Mouse (Mus musculus): ENCODE data around the gene Fbxw11.
A peak's percentile ranks its signal among the peaks of the same experiment; 100 is the strongest.
"Not testable (repeated sequence)": the region's sequence is repeated elsewhere in the genome, so short reads cannot be mapped to it uniquely, and the experiment has no call there.

Fbxw11 gene

DNA sequence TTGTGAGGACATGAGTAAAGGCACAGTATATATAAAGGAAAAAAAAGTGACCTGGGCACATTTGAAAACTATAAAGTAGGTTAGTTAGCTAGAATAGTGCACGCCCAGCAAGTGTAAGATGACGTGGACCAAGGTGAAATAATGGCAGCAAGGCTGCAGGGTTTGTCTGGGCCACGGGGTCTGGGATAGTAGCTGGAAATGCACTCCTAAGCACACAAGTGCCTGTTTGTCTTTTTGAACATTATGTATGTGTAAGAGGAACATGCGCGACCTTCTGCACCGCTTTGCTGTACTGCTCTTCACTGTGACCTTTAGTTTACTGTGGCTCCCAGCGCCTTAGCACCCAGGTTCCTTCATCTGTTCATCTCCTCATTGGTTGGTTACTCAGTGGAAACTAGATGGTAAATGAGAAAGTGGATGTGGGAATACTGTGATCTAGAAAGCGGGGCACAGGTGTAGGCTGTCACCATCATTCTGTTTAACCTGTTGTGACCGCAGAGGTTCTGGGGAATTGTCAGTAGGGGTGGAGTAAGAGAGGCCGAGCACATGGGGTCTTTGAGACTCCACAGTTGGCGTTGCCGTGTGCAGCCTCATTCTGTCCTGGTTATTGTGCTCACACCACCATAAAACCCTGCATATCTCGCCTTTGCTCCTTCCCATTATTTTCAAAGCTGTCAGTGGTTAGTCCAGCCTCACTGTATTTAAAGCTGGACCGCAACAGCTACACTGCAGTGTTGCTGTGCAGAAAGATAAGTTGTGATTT lies 66.4 kb downstream of the Fbxw11 start:
- DNase-seq (ENCODE audit: low spot score), result no peak

GRCm38 (mm10) chr11:32709563-32709962 lies 67.0 kb downstream of the Fbxw11 start:
- DNase-seq (ENCODE audit: low spot score), result peak; percentile 39

DNA sequence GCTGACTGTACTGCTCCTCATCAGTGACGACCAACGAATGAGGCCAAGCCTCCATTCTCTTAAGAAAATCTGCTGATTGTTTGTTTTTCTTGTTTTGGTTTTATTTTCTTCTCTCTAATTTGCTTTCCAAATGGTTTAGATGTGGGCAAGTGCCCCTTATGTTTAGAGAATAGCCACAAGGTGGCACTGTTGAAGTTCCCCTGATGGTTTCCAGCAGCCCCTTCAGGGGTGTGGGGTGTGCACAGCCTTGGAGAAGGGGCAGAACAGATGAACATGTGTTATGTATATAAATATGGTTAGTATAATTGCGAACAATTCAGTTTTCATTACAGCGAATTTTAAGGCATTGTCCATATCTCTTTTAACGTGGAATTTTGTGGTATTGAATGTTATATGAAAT lies 71.7 kb downstream of the Fbxw11 start:
- no peak for DNase-seq (ENCODE audit: low spot score)

DNA sequence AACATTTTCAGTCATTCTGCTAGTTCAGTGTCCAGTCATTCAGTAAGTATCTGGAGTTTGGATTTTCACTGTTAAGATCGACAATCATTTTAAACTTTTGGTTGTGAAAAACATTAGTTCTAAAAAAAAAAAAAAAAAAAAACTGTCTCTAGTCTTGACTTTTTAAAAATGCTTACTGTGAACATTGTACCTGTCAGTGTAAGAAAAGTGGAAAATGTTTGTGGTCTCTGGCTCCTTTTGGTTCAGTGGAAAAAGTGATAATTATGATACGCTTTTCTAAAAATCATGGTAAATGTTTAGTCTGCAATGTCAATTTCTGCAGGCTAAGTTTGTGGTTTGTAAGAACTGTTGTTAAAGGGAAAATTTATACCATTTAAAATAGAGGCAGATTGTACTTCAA lies 72.4 kb downstream of the Fbxw11 start:
- no peak for DNase-seq (ENCODE audit: low spot score)

GRCm38 (mm10) chr11:32715495-32715894 lies 73.0 kb downstream of the Fbxw11 start:
- DNase-seq (ENCODE audit: low spot score), result no peak

DNA sequence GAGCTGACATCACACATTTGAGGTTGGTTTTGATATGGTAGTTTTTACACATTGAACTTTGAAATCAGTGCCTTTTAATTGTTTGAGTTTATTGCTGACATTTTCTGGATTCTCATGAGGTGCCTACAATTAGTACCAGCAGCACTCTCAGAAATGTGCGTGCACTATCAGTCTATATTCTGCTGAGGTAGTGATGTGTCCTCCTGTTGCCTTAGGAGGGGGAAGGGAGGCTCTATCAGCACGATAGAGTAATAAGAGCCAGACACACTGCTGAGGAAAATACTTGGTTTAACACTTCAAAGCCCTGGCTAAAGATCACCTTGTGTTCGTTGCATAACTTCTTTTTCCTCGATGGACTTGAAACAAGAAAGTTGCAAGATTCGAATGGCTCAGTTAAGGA lies 73.4 kb downstream of the Fbxw11 start:
- no peak for DNase-seq (ENCODE audit: low spot score)

DNA sequence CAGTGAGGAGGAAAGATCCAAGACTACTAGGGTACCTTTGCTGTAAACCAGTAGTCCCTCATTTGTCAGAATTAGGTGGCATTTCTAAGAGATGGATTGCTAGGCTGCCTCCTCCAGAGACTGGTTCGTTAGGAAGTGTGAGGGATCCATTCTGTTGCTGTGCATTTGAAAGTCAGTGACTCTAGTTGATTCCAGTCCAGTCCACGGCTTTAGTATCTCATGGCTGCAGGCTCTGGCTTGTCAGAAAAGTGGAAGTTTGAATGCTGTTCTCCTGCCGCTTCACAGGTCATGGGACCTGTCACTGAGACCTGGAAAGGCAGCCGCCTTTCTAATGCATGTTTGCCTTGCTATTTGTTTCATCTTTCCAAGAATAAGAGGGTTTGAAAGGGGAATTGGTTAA lies 74.4 kb downstream of the Fbxw11 start:
- DNase-seq (ENCODE audit: low spot score), result no peak

- not testable (repeated sequence) for DNase-seq (ENCODE audit: low spot score)
Measured at GRCm38 (mm10) chr11:32717711-32718110, 75.2 kb downstream of the Fbxw11 start.

- no peak for DNase-seq (ENCODE audit: low spot score)
Measured at GRCm38 (mm10) chr11:32718371-32718770, 75.8 kb downstream of the Fbxw11 start.

GRCm38 (mm10) chr11:32718979-32719378 lies 76.5 kb downstream of the Fbxw11 start:
- no peak for DNase-seq (ENCODE audit: low spot score)

DNA sequence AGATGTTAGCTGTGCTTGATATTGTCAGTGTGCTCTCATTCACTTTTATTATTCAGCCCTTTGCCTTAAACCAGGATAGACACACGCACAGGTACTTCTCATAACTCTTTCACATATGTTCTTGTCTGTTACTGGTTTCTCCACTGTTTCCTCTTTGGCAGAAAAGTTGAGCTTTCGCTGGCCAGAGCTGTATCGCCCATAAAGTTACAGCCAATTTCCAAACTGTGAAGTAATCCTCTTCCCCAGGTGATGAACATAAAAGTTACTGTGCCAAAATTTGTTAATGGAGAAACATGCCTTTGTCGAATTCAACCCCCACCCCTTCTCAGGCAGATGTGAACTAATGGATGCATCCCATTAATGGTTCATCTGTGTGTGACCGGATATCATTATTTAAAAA lies 80.1 kb downstream of the Fbxw11 start:
- no peak for DNase-seq (ENCODE audit: low spot score)

DNA sequence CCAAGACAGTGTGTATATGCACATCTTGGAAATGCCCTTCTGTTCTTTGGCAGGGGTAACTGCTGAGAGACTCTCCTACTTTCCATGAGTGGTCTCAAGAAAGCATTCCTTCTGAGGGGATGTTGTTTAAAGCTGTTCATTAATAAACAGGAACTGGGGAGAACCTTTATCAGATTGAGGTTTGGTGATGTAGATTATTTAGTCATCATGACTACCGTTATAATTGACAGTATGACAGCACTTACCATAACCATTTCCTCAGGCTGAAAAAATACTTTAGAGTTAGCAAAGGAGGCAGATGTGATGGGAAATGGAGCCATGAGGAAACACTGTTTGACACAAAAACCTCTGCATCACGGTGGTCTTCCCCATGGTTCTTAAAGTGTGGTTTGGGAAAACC lies 80.8 kb downstream of the Fbxw11 start:
- no peak for DNase-seq (ENCODE audit: low spot score)

DNA sequence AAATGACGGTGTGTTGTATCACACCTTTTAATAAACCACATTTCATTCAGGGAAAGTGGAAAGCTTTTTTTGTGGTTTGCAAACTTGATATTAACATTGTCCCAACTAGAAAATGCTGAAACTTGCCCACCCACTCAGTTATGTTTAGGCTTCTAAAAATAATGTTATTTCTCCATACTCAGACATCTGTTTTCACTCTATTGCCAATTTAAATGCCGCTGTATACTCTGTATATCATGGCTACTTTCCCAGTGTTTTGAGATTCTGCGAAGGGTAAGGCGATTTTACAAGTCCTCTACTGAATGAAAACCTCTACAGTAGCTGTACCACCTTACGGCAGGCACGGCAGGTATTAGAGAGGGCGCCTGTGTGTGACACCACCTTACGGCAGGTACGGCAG lies 82.6 kb downstream of the Fbxw11 start:
- DNase-seq (ENCODE audit: low spot score), result no peak

DNA sequence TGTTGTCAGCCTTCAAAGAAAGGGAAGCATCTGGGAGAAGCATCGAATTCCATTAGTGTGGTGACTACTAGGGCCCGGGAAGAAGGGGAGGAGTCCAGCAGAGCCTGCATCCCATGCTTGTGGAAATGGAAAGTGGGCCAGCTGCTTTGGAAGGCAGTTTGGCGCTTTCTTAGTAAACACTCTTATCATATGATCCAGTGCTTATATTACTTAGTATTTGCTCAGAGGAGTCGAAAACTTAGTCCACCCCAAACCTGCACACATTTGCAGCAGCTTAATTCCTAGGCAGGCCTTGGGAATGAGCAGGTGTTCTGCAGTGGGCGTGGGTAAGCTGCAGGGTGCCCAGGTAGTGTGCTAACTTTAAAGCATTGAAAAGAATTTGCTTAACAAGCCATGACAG lies 89.9 kb downstream of the Fbxw11 start:
- DNase-seq (ENCODE audit: low spot score), result no peak

DNA sequence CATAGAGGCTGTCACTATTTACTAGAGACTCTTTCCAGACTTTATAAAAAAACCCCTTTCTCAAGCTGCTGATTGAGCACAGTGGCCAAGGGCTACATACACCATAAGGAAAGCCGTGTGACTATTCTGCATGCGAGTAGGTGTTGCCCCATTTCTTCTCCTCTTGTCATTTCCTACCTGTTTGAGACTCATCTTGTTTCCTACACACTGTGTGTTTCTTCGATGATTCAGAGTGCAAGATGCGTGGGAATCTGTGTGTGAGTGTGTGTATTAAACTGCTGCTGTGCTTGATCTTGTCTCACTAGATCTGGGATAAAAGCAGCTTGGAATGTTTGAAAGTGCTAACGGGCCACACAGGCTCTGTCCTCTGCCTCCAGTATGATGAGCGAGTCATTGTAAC lies 90.7 kb downstream of the Fbxw11 start:
- DNase-seq (ENCODE audit: low spot score), result no peak

DNA sequence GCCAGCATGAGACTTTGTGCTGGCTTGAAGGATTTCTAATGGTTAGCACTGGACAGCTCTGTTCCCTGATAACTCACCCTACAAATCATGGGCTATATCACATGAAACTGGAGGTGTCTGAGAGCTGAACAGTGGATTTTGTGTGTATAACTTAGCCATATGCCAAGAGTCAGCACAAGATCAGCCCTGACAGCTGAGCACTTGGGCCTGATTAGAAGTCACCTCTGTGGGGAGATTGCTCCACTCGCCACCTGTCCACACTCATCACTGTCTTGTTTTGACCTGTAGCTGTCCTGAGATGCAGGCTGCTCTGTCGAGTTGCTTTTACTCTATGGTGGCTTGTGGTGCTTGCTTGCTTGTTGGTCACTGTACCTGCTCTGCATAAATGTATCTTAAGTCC lies 93.8 kb downstream of the Fbxw11 start:
- no peak for DNase-seq (ENCODE audit: low spot score)

- no peak for DNase-seq (ENCODE audit: low spot score)
Measured at GRCm38 (mm10) chr11:32737729-32738128, 95.2 kb downstream of the Fbxw11 start.

- no peak for DNase-seq (ENCODE audit: low spot score)
Measured at GRCm38 (mm10) chr11:32743891-32744290, 101.4 kb downstream of the Fbxw11 start.

GRCm38 (mm10) chr11:32744463-32744862 lies 101.9 kb downstream of the Fbxw11 start:
- DNase-seq (ENCODE audit: low spot score), result no peak

DNA sequence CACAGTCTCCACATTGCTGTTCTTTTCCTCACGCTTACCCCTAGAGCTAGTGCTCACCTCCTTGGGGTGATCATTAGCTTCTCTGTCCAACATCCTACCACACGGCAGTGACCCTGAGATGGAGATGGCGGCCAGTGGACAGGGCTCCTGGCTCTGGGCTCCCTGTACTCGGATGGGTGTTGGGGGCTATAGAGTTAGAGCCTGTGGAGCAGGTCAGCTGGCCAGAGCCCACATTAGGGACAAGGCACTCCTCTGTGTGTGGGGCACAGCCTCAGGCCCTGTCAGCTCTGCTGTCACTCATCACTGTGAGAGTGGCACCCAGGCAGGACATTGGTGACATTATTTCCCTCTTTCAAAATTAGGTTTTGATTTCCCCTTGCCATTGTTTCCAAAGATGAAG lies 102.9 kb downstream of the Fbxw11 start:
- no peak for DNase-seq (ENCODE audit: low spot score)

- no peak for DNase-seq (ENCODE audit: low spot score)
Measured at GRCm38 (mm10) chr11:32746036-32746435, 103.5 kb downstream of the Fbxw11 start.

GRCm38 (mm10) chr11:32746475-32746874 lies 104.0 kb downstream of the Fbxw11 start:
- no peak for DNase-seq (ENCODE audit: low spot score)

DNA sequence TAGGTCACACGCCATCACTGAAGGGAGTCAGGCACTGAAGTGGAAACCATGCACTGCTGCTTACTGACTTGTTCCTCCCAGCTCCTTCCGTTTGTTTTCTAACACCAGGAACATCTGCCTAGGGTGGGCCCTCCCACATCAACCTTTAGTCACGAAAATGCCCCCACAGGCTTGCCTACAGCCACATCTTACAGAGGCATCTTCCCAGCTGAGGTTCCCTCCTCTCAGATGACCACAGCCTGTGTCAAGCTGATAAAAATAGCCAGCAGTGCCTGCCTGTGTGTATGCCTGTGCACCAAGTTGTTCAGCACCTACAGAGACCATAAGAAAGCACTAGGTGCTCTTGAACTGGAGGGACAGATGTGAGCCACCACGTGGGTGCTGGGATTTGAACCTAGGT lies 106.3 kb downstream of the Fbxw11 start:
- no peak for DNase-seq (ENCODE audit: low spot score)

GRCm38 (mm10) chr11:32751863-32752594 lies 109.5 kb downstream of the Fbxw11 start:
- no peak for DNase-seq (ENCODE audit: low spot score)

Data from urinary bladder, postnatal 25 days (tissue).